Mouse (Mus musculus) erythroblast, embryonic 14.5 days (primary cell): ENCODE measurements around the gene Masp2.

ENCODE experiments used
- GATA1 ChIP-seq: IDR thresholded peaks from 2 replicates; pipeline ENCODE4 v1.6.1; 2012; ENCODE audit warnings: low read length, inconsistent platforms, mixed read lengths
- TAL1 ChIP-seq: IDR thresholded peaks from 3 replicates; pipeline ENCODE4 v1.6.1; 2012; ENCODE audit warnings: low read length, inconsistent platforms, mixed read lengths

- no peak for TF ChIP-seq GATA1
- no peak for TF ChIP-seq TAL1
Observed at GRCm38 (mm10) chr4:148596731-148597130, 5.6 kb upstream of the Masp2 start.
